Mouse (Mus musculus) megakaryocyte progenitor cell, adult 5-6 weeks (primary cell): ENCODE data around the gene Maats1. TPM values are rescaled to one million over a fixed set of nuclear protein-coding genes. Genes with fewer than 3 reads are reported as not detected.

Experiments
- ATAC-seq: replicated peaks from 2 replicates; pipeline ENCODE4 v1.8.0; 2016; ENCODE audit warnings: mild to moderate bottlenecking, moderate TSS enrichment, inconsistent platforms; ENCODE audit not compliant: poor library complexity
- total RNA-seq, 2 experiments: library from RNA; stranded (forward) in 1 of 2; stranded (reverse) in 1 of 2; fragments of 157-497, 149-512 nt in 1 of 2; fragments of 200-1000 nt in 1 of 2; gene quantifications; 2 replicates each; pipeline versions ENCODE4 v1.2.3 to v1.2.4; 2015 to 2017

Maats1 gene
- total RNA-seq (2015) (not detected in 2 replicates), total RNA-seq (2017) (not detected in 2 replicates)

DNA sequence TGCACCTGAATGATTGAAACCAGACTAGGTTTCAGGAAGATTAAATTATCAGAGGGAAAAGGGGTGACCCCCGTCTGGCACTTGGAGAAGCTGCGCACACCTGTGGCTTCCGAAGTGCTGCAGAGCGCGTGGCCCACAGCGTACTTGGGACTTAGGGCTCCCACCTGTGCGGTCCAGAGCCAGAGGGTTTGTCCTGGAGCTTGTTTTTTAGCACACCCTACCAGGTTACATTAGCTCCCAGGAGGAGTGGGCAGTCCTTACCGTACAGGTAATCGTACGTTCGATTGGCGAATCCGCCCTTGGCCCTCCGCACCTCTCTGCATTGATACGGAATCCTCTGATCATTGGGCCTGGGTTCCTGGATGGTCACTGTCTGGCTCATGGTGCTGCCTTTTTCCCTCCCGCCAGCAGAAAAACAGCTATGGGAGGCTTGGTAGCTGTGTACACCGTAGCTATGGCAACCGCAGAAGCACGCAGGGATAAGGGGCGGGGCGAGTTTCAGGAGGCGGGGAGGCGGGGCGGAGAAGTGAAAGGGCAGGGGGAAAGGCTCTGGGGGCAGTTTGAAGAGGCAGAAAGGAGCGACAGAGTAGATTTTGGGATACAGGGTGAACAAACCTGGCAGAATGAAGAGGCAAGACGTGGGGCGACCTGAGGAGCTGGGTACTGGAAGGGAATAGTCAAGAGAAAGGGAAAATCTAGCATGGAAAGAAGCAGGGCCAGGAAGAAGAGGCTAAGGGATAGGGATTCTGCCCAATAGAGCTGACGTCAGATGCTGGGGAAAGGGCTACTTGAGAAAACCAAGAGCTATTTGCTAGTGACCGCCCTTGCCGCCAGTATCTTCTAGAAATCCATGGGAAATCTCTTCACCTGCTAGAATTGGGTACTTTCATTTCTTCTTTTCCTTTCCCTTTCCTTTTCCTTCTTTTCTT is at the start of gene Maats1:
TSS of gene Maats1 (minus strand) at position 748 of the 929 bp plus-strand sequence.
- peak; percentile 87 for ATAC-seq

DNA sequence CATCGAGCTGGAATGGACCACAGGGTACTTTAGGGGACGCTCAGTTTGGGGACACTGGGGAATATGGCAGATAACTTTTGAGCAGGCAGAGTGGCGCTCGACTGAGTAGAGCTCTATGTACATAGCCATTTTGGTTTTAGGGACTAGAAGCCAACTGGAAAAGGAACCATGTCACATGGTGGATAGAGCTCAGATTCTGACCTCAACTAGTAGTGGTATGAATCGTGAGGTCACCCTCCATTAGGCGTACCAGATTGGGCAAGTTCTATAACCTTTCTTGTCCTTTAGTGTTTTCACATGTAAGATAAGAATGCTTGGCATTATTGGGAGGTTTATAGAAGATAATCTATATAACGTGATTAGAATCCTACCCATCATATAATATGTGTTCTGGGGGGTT is 48.4 kb upstream of the Maats1 start:
- no peak for ATAC-seq

DNA sequence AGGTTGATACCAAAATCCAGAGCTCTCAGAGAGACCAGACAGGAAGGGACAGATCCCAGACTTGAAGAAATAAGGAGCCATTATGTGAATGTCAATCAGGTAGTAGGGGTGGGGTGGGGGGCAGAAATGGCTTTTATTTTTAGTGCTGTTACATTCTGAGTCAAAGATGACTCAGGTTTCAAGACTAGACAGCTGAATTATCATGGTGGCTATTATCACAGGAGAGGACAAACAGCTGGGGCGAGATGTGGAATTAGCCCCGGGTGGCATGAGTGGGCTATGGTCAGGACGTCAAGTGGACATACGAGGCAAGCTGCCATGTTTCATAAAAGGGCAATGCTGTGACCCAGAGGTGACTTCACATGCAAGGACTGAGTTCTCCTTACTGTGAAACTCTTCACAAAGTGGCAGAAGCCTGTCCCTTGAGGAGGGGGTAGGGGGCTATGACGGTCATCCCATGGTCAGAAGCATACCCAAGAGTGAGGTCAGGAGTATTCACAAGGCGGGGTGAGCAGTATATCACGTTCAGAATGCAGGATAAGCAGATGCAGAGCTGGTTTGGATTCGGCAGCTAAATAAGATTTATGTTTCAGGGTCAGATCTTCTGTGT is 47.4 kb upstream of the Maats1 start:
- ATAC-seq, result no peak

DNA sequence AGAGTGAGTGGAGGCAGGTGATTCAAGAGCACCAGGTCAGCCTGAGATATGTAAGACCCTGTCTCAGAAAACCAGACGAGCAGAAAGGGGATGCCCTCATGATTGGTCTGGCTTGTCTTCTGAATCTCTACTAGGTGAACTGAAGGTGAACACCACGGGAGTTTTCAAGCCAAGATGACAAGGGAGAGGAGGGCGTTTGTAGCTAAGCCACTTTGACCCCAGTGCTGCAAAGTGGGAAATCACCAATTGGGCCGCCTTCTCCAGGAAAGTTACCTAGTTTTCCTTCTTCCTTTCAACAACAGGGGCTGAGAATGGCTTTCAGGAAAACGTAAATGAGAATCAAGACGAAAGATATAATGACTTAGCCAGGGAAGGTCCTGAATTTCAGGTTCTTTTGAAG is 46.8 kb upstream of the Maats1 start:
- ATAC-seq, result no peak

DNA sequence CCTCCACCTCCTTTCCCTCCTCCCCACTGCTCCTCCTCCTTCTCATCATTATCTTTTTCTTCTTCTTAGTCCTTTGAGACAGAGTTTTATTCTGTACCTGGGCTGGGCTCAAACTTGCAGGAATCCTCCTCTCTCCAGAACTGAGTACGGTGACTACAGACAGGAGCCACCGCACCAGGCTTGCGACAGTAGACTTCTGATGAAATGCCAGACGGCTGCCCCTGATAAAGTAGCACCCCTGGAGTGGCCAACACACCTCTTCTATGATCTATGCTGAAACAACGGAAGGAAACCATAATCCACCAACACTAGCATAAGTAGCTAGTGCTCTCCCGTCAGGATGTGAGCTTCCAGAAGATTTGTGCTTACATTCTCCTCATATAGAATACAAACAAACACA is 45.4 kb upstream of the Maats1 start:
- no peak for ATAC-seq

DNA sequence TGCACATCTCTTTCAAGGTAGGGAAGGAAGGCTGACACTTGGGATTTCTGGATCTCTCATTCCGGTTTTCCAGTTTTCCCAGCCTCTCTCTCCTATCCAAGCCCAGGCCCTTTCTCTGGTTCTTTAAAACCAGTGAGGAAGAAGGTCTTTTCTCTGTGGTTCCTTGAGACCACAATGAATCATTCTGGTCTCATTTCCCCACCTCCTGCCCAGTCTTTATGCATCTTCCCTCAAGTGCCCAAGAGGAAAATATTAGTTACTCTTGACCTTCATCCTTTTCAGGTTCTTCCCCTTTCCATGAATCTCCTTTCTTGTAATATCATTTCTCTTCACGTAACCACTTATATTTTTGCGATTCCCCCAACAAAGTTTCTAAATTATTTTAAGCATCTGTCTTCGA is 43.8 kb upstream of the Maats1 start:
- peak; percentile 40 for ATAC-seq

DNA sequence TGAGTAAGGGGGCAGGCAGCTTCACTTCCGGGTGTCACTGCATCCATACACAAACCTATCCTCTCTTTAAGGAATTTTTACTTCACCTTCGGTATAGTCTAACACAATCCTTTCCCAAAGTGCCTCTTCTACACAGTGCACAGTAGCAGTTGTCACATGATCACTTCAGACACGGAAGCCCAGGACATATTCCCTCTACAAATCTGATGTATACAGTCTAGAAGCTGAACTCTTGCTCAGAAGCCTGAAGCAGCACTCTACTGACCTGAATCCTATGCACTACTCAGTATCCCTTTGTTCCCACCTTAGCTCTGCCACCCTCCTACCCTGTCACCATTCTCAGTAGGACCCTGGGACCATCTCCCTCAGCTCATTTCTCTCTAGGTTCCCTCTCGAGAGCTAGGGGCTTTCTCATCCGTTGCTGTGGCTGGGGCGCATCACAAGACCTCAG is 43.3 kb upstream of the Maats1 start:
- ATAC-seq, result no peak

DNA sequence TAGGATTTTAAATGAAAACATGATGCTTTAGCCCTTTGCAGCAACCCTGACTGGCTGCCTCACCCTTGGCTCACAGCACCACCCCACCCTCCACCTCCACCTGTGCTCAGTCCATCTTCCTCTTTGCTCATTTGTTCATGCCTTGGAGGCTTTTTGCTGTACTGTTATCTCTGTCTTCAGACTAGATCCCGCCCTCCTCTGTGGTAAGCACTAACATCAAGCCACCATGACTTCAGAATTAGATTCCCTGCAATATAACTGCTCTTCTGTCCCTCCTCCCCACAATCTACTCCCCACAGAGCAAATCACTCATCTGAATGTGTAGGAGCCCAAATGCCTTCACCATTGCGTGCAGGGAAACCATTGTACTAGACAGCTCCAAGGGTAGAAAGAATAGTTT is 41.7 kb upstream of the Maats1 start:
- peak; percentile 91 for ATAC-seq

DNA sequence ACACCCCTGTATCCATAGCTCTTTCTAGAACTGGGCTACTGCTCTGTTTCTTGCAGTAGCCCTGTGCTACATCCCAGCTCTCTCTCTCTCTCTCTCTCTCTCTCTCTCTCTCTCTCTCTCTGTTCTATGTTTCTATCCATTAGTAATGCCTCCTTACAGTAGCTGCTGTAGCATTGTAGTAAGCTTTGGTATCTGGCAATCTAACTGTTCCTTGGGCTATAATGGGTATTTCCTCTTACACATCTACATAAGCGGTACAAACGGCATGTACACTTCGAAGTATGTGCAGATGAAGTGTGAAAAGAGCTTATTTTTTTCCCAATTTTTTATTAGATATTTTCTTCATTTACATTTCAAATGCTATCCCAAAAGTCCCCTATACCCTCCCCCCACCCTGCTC is 38.0 kb upstream of the Maats1 start:
- ATAC-seq, result no peak

DNA sequence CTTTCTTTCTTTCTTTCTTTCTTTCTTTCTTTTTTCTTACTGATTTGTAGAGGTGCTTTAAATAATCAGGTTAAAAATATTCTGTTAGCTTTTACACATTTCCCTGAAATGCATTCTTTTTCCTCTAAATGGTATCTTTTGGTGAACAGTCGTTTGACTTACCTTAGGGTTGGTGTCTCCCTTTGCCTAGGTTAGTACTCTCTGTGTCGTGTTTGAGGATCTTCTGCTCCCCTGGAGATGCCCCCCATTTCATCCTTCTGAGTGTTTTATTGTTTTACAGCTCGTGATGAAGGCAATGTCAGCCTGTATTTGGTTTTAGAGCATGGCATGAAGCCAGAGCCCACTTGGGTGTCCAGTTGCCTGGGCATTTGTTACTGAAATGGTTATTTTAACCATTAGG is 37.5 kb upstream of the Maats1 start:
- ATAC-seq, result no peak

DNA sequence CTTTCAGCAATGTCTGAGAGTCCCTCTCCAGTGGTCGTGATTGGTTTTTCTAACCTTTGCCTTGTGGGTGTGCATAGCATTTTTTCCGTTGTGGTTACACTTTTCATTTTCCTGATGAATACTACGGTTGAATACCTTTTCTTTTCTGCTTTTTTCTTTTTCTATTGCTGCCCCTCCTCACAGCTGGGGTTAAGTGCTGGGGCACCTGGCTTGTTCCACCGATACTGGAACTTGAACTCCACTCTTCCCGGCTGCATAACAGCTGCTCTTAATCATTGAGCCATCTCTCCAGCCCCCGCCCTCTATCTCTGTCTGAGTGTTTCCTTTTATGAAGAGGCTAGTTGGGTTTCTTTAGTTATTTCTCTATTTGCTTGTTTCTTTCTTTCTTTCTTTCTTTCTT is 37.1 kb upstream of the Maats1 start:
- no peak for ATAC-seq

DNA sequence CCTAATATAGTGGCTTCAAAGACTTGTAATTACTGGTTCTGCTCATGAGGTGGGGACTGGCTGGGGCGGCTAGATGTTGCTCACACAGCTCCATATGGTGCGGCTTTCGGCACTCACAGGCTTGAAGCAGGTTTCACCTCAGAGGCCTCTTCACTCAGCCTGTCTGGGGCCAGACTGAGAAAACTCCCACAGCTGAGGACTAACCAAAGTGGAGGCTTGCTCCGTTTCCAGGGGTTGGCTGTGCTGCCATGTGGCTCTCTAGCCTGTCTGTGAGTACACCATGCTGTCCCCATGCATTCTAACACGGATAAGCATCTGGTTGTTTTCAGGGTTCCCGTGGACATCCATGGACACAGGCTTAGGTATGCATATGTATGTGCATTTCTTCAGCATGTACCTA is 36.6 kb upstream of the Maats1 start:
- no peak for ATAC-seq

DNA sequence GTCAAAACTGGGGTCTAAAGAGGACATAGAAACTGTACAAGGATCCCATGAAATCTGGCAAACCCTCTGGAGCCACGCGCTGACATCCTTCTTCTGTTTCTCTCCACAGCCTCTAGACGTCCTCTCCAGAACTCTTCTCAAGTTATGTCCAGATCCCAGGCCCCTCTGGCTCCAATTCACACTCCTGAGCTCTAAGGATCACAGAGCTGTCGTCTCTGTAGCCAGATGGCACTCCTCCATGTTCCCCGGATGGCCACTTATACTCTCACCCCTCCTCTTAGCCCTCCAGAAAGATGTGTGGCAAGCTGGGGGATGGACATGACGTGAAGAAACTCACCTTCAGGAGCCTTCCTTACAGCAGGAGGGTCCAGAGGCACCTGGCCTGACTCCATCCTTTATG is 35.6 kb upstream of the Maats1 start:
- ATAC-seq, result no peak

DNA sequence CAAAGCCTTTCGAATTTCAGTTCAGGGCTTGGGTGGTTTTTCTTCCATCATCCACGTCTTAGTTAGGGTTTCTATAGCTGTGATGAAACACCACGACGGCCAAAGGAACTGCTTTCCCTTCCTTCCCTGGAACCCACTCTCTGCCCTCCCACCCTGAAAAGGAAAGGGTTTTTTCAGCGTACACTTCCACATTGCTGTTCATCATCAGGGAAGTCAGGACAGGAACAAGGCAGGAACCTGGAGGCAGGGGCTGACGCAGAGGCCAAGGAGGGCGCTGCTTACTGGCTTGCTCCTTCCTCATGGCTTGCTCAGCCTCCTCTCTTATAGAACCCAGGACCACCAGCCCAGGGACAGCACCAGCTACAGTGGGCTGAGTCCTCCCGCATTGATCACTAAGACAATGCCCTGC is 34.9 kb upstream of the Maats1 start:
- ATAC-seq, result peak; percentile 47

DNA sequence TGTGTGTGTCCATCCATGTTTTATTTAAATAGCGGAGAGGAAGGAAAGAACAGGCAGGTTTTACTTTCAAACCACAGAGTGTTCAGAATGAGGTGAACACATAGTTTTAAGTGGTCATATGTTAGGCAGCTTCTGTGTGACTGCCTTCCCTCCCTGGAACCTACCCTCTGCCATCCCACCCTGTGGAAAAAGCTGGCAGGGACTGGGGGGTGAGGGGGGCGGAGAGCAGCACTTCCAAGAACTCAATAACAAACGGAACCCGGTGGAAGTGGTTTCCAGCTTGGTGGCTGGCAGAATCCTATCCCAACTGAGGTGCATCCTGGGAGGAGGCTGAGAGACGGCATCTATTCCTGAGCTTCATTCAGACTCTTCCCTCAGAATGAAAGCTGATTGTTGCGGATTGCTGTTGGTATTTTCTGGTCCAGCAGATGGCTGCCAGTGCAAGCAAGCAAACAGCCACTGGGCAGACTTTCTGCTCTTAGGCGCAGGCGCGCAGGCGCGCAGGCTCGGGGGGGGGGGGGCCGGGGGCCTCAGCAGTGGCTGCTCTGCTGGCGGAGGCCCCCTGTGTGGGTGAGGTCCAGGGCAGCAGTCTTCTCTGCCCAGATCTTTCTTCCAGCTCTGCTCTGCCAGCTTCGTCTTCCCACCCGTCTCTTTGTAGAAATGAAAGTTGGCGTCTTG is 34.4 kb upstream of the Maats1 start:
- ATAC-seq, result peak; percentile 35

DNA sequence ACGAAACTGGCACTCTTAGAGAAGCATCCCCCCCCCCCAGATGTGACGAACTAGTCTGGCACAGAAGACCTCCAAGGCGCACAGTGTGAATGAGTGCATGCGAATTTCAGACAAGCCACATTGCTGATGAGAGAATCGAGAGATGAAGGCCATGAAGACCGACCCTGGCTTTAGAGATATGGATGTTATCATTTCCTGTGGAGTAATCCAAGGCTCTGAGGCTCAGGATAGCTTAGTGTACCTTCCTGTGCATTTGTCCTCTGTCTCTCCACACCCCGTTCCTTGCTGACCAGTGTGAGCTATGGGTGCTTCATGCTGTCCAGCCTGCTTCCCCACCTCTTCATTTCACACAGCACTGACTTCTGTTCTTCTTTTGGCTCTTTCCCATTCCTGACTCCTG is 33.2 kb upstream of the Maats1 start:
- ATAC-seq, result no peak

DNA sequence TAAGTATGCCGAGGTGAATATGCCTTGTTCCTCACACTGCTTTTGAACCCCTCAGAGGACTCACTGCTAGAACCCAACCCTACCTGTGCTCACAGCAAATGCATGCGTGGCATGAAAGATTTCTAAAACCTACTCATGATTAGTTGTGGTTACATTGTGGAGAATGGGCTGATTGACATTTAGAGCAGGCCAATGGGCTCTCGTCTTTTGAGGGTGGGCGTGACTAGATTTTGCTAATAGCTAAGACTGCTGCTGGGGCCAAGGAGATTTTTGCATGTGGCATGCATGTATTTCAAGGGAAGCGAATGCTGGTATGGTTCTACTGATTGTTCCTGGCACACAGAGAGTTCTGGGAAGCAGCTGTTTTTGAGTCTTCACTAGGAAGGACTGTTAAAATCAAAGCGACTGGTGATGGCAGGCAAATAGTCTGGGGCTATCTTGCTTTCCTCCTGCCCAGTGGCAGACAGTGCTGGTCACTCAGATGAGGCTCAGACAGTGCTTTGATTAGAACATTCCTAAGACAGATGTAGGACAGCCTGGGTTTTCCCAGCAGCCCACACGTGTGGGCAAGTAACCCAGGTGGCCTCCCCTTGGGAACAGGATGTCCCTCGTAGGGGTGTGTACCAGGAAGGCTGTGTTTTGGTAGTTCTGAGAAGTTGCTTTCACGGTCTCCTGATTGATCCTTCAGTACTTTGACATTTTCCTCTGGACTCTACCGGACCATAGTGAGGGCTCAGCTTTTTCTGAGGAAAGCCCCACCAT is 32.6 kb upstream of the Maats1 start:
- peak; percentile 49 for ATAC-seq

DNA sequence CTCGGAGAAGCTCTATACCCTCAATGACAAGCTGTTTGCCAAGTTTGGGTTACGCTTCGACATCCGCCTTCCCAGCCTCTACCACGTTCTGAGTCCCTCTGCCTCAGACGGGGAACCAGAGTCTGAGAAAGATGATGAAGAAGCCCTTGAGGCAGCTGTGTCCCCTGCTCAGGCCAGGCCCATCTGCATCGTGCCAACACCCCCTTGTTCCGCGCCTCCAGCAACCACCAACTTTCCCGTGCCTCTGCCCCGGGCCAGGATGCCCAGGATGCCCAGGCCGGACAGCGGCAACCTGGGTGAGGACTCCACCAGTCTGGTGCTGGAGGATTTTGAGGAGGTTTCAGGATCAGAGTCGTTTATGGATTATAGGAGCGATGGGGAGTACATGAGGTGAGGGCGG is 32.0 kb upstream of the Maats1 start:
- ATAC-seq, result no peak

DNA sequence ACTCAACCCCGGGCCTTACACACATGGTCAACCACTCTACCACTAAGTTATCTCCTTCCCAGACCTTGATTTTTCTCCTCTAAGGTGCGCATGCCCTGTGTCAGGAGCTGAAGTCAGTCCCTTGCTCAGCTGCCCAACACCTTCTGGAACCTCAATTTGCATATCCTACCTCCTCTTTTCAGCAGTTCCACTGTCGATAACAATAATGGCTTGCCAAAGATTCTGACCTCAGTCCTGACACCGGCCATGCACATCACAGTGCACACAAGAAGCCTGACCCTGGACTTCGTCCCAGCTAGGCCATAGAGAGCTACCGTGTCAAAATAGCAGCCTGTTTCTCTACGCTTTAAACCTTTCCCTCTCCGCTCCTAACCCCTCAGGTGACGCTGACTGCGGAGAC is 31.5 kb upstream of the Maats1 start:
- no peak for ATAC-seq

DNA sequence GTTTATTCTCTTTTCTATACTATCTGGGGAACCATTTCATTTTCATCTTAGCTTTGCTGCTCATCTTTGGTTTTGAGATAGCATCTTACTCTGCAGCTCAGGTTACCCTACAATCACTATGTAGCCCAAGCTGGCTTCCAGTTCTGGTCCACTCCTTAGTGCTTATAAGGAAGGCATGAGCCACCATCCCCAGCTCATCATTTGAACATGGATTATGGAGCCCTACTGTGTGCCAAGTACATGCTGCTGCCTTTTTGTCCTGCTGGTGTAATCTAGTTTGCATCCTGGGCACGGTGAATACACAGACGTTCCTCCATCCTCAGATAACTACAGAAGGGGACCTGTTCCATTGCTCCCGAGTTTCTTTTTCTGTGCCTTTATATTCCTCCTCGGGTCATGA is 30.9 kb upstream of the Maats1 start:
- no peak for ATAC-seq

DNA sequence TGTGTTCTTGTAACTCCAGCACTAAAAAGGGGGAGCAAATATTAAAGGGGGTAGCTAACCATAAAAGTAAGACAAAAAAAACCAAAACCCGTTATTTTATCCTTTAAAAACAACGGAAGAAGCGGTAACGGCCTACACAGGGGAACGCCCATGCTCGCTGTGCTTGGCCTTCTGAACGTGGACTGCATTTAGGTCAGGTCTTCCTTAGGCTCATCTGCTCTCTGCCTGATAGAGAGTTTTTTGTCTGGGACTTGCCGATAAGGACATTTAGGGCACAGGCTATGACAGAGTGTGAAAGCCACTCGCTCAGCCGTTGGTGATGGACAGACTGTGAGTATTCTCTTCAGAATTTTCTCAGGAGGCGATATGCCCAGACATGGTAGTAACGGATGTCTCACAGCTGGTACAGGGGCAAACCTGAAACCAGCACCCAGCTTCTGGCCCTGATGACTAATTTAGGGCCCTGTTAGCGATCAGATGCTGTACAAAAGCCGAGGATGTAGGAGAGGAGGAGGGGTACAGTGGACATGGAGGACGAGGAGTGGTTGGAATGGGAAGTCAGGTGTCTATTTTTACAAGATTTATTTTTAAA is 29.9 kb upstream of the Maats1 start:
- peak; percentile 84 for ATAC-seq
